Mouse (Mus musculus): ENCODE measurements around the gene Fam219a.
A peak's percentile ranks its signal among the peaks of the same experiment; 100 is the strongest.

The Fam219a gene

GRCm38 (mm10) chr4:41554994-41555663 is 14.2 kb downstream of the Fam219a start:
- DNase-seq (ENCODE audit: low read depth in 2 of 2, low spot score in 2 of 2), result no peak

GRCm38 (mm10) chr4:41553116-41553515 is 16.2 kb downstream of the Fam219a start:
- no peak for DNase-seq (ENCODE audit: low read depth in 2 of 2, low spot score in 2 of 2)

GRCm38 (mm10) chr4:41552529-41552928 is 16.8 kb downstream of the Fam219a start:
- peak; percentile 68 to 78 for DNase-seq (ENCODE audit: low read depth in 2 of 2, low spot score in 2 of 2)

GRCm38 (mm10) chr4:41547086-41547485 is 22.3 kb downstream of the Fam219a start:
- DNase-seq (ENCODE audit: low read depth in 2 of 2, low spot score in 2 of 2), result no peak

GRCm38 (mm10) chr4:41545985-41546384 is 23.4 kb downstream of the Fam219a start:
- no peak for DNase-seq (ENCODE audit: low read depth in 2 of 2, low spot score in 2 of 2)

GRCm38 (mm10) chr4:41542136-41542535 is 27.2 kb downstream of the Fam219a start:
- DNase-seq (ENCODE audit: low read depth in 2 of 2, low spot score in 2 of 2), result no peak

- DNase-seq (ENCODE audit: low read depth in 2 of 2, low spot score in 2 of 2), result no peak
Observed at GRCm38 (mm10) chr4:41534866-41535265, 34.5 kb downstream of the Fam219a start.

GRCm38 (mm10) chr4:41532420-41532819 is 36.9 kb downstream of the Fam219a start:
- DNase-seq (ENCODE audit: low read depth in 2 of 2, low spot score in 2 of 2), result no peak

GRCm38 (mm10) chr4:41527996-41528395 is 41.3 kb downstream of the Fam219a start:
- DNase-seq (ENCODE audit: low read depth in 2 of 2, low spot score in 2 of 2), result no peak

- no peak for DNase-seq (ENCODE audit: low read depth in 2 of 2, low spot score in 2 of 2)
Observed at GRCm38 (mm10) chr4:41527076-41527475, 42.3 kb downstream of the Fam219a start.

GRCm38 (mm10) chr4:41526553-41526952 is 42.8 kb downstream of the Fam219a start:
- DNase-seq (ENCODE audit: low read depth in 2 of 2, low spot score in 2 of 2), result no peak

- DNase-seq (ENCODE audit: low read depth in 2 of 2, low spot score in 2 of 2), result no peak
Observed at GRCm38 (mm10) chr4:41524829-41525228, 44.5 kb downstream of the Fam219a start.

- DNase-seq (ENCODE audit: low read depth in 2 of 2, low spot score in 2 of 2), result no peak
Observed at GRCm38 (mm10) chr4:41523839-41524238, 45.5 kb downstream of the Fam219a start.

- DNase-seq (ENCODE audit: low read depth in 2 of 2, low spot score in 2 of 2), result peak in 1 of 2 experiments; percentile 44
Observed at GRCm38 (mm10) chr4:41522788-41523187, 46.5 kb downstream of the Fam219a start.

GRCm38 (mm10) chr4:41522136-41522535 is 47.2 kb downstream of the Fam219a start:
- DNase-seq (ENCODE audit: low read depth in 2 of 2, low spot score in 2 of 2), result no peak

- DNase-seq (ENCODE audit: low read depth in 2 of 2, low spot score in 2 of 2), result no peak
Observed at GRCm38 (mm10) chr4:41520641-41521040, 48.7 kb downstream of the Fam219a start.

GRCm38 (mm10) chr4:41519195-41519594 is 50.1 kb downstream of the Fam219a start:
- DNase-seq (ENCODE audit: low read depth in 2 of 2, low spot score in 2 of 2), result no peak

- DNase-seq (ENCODE audit: low read depth in 2 of 2, low spot score in 2 of 2), result no peak
Observed at GRCm38 (mm10) chr4:41518349-41518748, 51.0 kb downstream of the Fam219a start.

- no peak for DNase-seq (ENCODE audit: low read depth in 2 of 2, low spot score in 2 of 2)
Observed at GRCm38 (mm10) chr4:41517233-41517632, 52.1 kb downstream of the Fam219a start, which contains the start of gene 1110017D15Rik. Gene 1110017D15Rik (minus strand): TSS chr4:41517333.

- DNase-seq (ENCODE audit: low read depth in 2 of 2, low spot score in 2 of 2), result no peak
Observed at GRCm38 (mm10) chr4:41513714-41514113, 55.6 kb downstream of the Fam219a start.

- DNase-seq (ENCODE audit: low read depth in 2 of 2, low spot score in 2 of 2), result no peak
Observed at GRCm38 (mm10) chr4:41513309-41513708, 56.0 kb downstream of the Fam219a start.

- no peak for DNase-seq (ENCODE audit: low read depth in 2 of 2, low spot score in 2 of 2)
Observed at GRCm38 (mm10) chr4:41507998-41508397, 61.3 kb downstream of the Fam219a start.

- no peak for DNase-seq (ENCODE audit: low read depth in 2 of 2, low spot score in 2 of 2)
Observed at GRCm38 (mm10) chr4:41507326-41507924, 61.9 kb downstream of the Fam219a start.

All from CD8-positive naive resting alpha-beta T cell, adult 2 months (primary cell).